Mouse (Mus musculus): Measurements from ENCODE around the gene Slc22a14.
"Not testable (repeated sequence)": the region's sequence is repeated elsewhere in the genome, so short reads cannot be mapped to it uniquely, and the experiment has no call there.

DNA sequence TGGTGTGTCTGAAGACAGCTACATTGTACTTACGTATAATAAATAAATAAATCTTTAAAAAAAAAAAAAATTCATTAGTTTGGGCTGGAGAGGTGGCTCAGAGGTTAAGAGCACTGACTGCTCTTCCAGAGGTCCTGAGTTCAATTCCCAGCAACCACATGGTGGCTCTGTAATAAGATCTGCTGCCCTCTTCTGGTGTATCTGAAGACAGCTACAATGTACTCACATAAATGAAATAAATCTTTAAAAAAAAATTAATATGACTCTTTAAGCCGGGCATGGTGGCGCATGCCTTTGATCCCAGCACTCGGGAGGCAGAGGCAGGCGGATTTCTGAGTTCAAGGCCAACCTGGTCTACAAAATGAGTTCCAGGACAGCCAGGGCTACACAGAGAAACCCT lies 90.5 kb downstream of the Slc22a14 start:
- not testable (repeated sequence) for TF ChIP-seq POLR2A, CTCF (IDR thresholded peaks at IDR 0.05; ENCODE audit: insufficient read depth, low read depth, low read length)
